In the genomic region with DNA sequence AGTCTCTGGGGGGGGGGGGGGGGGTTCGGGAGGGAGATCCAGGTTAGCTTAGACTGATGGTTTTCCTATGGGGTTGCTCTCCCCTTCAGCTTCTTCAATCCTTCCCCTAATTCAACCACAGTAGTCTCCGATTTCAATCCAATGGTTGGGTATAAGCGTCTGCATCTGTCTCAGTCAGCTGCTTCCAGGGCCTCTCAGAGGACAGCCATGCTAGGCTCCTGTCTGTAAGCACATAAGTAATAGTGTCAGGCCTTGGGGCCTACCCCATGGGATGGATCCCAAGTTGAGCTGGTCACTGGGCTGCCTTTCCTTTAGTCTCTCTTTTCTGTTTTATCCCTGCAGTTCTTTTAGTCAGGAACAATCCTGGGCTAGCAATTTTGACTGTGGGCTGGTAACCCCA, we compare ENCODE assay signal across 15 mouse cellular contexts.
"Had no signal": no experiment of that assay in that cellular context is flagged by ENCODE, and none has a peak within 500 bp of the region (broad histone marks: within the 10 kb centered on the region; RNA-seq: fewer than 3 reads in every experiment).

No protein-coding gene starts in this region.

- H3K9me3 ChIP-seq: neural tube, embryonic 15.5 days; stomach, embryonic 15.5 days had no signal

- H3K4me2 ChIP-seq: neural tube, embryonic 15.5 days; stomach, embryonic 15.5 days had no signal

- H3K4me1 ChIP-seq: neural tube, embryonic 15.5 days; stomach, embryonic 15.5 days had no signal

- H3K27ac ChIP-seq: neural tube, embryonic 15.5 days; stomach, embryonic 15.5 days; stomach, postnatal 0 days had no signal

- H3K9ac ChIP-seq: neural tube, embryonic 15.5 days; stomach, embryonic 15.5 days had no signal

- DNase-seq: retina, postnatal 1 day; right cerebral cortex, adult 18-20 months; right cerebral cortex, postnatal 14 days; right cerebral cortex, postnatal 25 days; right cerebral cortex, postnatal 4 days; spleen, adult 18-20 months; thymus, adult 18-20 months; thymus, adult 2 months; thymus, postnatal 14 days; thymus, postnatal 25 days; thymus, postnatal 36 days; thymus, postnatal 4 days had no signal

- H3K4me3 ChIP-seq: neural tube, embryonic 15.5 days; stomach, embryonic 15.5 days had no signal

- H3K27me3 ChIP-seq: neural tube, embryonic 15.5 days; stomach, embryonic 15.5 days had no signal

- H3K36me3 ChIP-seq: neural tube, embryonic 15.5 days; stomach, embryonic 15.5 days had no signal
